Mouse (Mus musculus): ENCODE data around the gene 2310011J03Rik.

- TF ChIP-seq CTCF (IDR thresholded peaks at IDR 0.05) (no peak), EP300 (IDR thresholded peaks at IDR 0.05) (no peak)
Observed at GRCm38 (mm10) chr10:80348981-80349380, 28.6 kb upstream of the 2310011J03Rik start.
